Mouse (Mus musculus): ENCODE measurements around the gene Syn3. TPM values are rescaled to one million over a fixed set of nuclear protein-coding genes. Genes with fewer than 3 reads are reported as not detected.

Syn3 gene
- polyA plus RNA-seq, 1 experiment, result 0.84 TPM

DNA sequence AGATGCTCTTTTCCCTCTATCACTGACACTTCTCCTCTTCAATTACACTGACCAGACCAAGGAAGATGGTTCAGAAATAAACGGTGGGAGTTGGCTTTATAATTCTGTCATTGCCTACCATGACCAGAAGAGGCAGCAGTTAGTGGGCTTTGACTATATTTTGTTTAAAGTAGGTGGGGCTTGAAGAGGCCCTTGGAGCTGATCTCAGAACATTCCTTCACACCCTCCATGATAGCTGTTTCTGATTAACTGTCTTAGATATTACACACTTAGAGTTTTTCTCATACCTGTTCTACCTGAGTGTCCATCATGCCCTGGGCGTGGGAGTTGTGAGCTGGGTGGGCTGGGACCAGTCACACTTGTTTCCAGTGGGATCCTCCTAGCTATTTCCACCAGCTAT is 170.0 kb downstream of the Syn3 start:
- no peaks in the 10 kb centered on the region for H3K36me3 ChIP-seq (ENCODE audit: control insufficient read depth, insufficient read depth, low read length)
- H3K27me3 ChIP-seq (ENCODE audit: control insufficient read depth, insufficient read depth, low read length), result no peaks in the 10 kb centered on the region
- WGBS, result 73% methylated on average over 2 of the region's 2 CpGs
- no peaks in the 10 kb centered on the region for H3K4me1 ChIP-seq (replicated peaks; ENCODE audit: control insufficient read depth, insufficient read depth, low read length)
- no peak overlapping the region for H3K27ac ChIP-seq (ENCODE audit: control insufficient read depth, insufficient read depth, low read length)
- DNase-seq, result no peak
- TF ChIP-seq POLR2A (IDR thresholded peaks at IDR 0.05; ENCODE audit: control insufficient read depth, extremely low read depth, insufficient read depth, low read length, poor library complexity), result no peak
- no peak for TF ChIP-seq CTCF (IDR thresholded peaks at IDR 0.05; ENCODE audit: borderline replicate concordance, control insufficient read depth, extremely low read depth, insufficient read depth, low read length, poor library complexity)
- H3K4me3 ChIP-seq (ENCODE audit: control insufficient read depth, insufficient read depth, low read length), result no peak overlapping the region

DNA sequence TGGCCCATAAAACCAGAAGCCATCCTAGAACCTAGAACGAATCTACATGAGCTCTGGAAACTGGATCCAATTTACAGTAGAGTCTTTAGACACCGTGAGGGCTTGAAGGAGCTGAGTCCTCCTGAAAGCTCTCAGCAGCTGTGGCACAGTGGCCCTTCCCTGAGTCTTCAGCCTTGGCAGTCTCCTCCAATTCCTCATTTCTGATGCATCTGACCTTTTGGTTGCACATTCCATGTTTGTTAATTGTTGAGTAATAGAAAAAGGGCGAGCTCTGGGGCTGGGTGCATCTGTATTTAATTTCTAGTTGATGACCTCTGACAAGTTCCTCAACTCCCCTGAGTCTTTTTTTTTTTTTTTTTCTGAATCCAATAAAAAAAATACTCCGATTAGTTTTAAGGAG is 170.6 kb downstream of the Syn3 start:
- Histone ChIP-seq H3K27ac (ENCODE audit: control insufficient read depth, insufficient read depth, low read length) (no peak overlapping the region), H3K4me1 (replicated peaks; ENCODE audit: control insufficient read depth, insufficient read depth, low read length) (no peaks in the 10 kb centered on the region)

DNA sequence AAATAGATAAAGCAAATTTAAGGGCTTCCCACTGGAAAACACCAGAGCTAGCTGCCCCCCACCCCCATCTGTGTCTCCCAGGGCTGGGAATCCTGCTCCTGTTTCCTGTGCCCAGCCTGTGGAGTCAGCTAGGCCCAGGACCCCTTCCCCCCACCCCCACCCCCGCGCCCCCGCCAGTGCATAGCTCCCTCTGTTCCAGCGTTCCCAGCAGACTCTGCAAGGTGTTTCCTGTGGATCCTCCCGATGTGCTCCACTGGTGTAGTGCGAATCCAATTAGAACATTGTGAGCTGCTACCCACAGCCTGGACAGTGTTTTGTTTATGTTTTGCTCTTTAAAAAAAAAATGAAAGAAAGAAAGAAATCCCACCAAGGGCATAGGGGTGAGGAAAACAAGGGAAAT is 173.4 kb downstream of the Syn3 start:
- 71% methylated on average over 6 of the region's 6 CpGs for WGBS
- no peak for TF ChIP-seq CTCF (IDR thresholded peaks at IDR 0.05; ENCODE audit: borderline replicate concordance, control insufficient read depth, extremely low read depth, insufficient read depth, low read length, poor library complexity)
- no peak for TF ChIP-seq POLR2A (IDR thresholded peaks at IDR 0.05; ENCODE audit: control insufficient read depth, extremely low read depth, insufficient read depth, low read length, poor library complexity)
- Histone ChIP-seq H3K27ac (ENCODE audit: control insufficient read depth, insufficient read depth, low read length) (no peak overlapping the region), H3K4me3 (ENCODE audit: control insufficient read depth, insufficient read depth, low read length) (no peak overlapping the region), H3K4me1 (replicated peaks; ENCODE audit: control insufficient read depth, insufficient read depth, low read length) (no peaks in the 10 kb centered on the region), H3K27me3 (ENCODE audit: control insufficient read depth, insufficient read depth, low read length) (no peaks in the 10 kb centered on the region), H3K36me3 (ENCODE audit: control insufficient read depth, insufficient read depth, low read length) (no peaks in the 10 kb centered on the region)
- DNase-seq, result no peak

More for the DNA sequence above, 170.6 kb downstream of the Syn3 start:
- DNase-seq, result no peak
- no peak overlapping the region for H3K4me3 ChIP-seq (ENCODE audit: control insufficient read depth, insufficient read depth, low read length)
- 86% methylated on average over 4 of the region's 4 CpGs for WGBS
- no peaks in the 10 kb centered on the region for H3K36me3 ChIP-seq (ENCODE audit: control insufficient read depth, insufficient read depth, low read length)
- TF ChIP-seq POLR2A (IDR thresholded peaks at IDR 0.05; ENCODE audit: control insufficient read depth, extremely low read depth, insufficient read depth, low read length, poor library complexity) (no peak), CTCF (IDR thresholded peaks at IDR 0.05; ENCODE audit: borderline replicate concordance, control insufficient read depth, extremely low read depth, insufficient read depth, low read length, poor library complexity) (no peak)
- H3K27me3 ChIP-seq (ENCODE audit: control insufficient read depth, insufficient read depth, low read length), result no peaks in the 10 kb centered on the region

DNA sequence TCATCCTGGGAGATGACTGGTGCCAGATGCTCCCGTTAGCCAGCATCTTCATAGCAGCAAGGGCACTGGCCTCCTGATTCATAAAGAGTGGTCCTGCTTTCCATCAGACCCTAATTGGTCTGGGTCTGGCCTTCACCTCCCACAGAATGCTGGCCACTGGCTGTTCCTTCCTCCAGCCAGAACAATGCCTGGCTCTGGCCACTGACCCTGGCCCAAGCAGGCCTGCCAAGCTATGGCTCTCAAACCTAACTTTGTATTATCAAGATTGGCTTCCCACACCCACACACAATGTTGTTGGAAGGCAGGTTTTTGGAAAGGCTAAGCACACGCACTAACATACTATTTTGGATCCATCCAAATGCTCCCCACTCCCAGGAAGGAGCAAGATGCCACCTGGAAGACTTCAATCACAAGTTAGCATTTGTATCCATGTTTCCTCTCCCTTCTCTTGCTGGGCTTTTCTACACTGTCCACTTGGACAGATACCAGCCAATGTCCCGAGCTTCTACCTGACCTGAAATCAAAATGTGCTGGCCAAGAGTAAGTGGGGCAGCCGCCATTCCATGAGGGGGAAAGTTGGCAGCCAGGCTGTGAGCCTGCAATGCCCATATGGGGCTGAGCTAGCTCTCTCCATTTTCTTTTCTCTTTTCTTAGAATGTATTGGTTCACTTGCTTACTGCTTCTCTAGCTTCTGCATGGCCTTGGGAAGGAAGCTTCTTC is 175.3 kb downstream of the Syn3 start:
- WGBS, result 89% methylated on average over 4 of the region's 4 CpGs
- Histone ChIP-seq H3K27me3 (ENCODE audit: control insufficient read depth, insufficient read depth, low read length) (no peaks in the 10 kb centered on the region), H3K27ac (ENCODE audit: control insufficient read depth, insufficient read depth, low read length) (no peak overlapping the region), H3K4me1 (replicated peaks; ENCODE audit: control insufficient read depth, insufficient read depth, low read length) (no peaks in the 10 kb centered on the region), H3K36me3 (ENCODE audit: control insufficient read depth, insufficient read depth, low read length) (no peaks in the 10 kb centered on the region), H3K4me3 (ENCODE audit: control insufficient read depth, insufficient read depth, low read length) (no peak overlapping the region)
- DNase-seq, result no peak
- TF ChIP-seq CTCF (IDR thresholded peaks at IDR 0.05; ENCODE audit: borderline replicate concordance, control insufficient read depth, extremely low read depth, insufficient read depth, low read length, poor library complexity) (no peak), POLR2A (IDR thresholded peaks at IDR 0.05; ENCODE audit: control insufficient read depth, extremely low read depth, insufficient read depth, low read length, poor library complexity) (no peak)

DNA sequence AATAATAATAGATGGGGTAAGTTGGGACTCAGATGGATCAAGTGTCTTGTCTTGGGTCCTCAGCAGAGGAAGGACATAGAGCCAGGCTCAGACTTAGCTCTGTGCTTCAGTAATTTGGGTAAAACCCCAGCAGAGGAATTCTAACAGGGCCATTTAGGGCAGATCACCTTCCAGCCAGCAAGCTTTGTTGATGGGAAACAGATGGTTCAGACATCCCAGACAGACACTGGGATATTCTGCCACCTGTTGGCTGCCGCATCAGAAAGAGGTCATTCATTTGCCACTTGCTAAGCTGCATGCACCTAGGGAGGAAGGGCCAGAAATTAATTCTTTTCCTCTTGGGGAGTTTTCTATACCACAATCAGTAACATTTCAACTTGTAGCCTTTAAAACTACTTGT is 176.7 kb downstream of the Syn3 start:
- Histone ChIP-seq H3K4me1 (replicated peaks; ENCODE audit: control insufficient read depth, insufficient read depth, low read length) (no peaks in the 10 kb centered on the region), H3K27me3 (ENCODE audit: control insufficient read depth, insufficient read depth, low read length) (no peaks in the 10 kb centered on the region), H3K4me3 (ENCODE audit: control insufficient read depth, insufficient read depth, low read length) (no peak overlapping the region), H3K27ac (ENCODE audit: control insufficient read depth, insufficient read depth, low read length) (no peak overlapping the region), H3K36me3 (ENCODE audit: control insufficient read depth, insufficient read depth, low read length) (no peaks in the 10 kb centered on the region)
- TF ChIP-seq CTCF (IDR thresholded peaks at IDR 0.05; ENCODE audit: borderline replicate concordance, control insufficient read depth, extremely low read depth, insufficient read depth, low read length, poor library complexity) (no peak), POLR2A (IDR thresholded peaks at IDR 0.05; ENCODE audit: control insufficient read depth, extremely low read depth, insufficient read depth, low read length, poor library complexity) (no peak)
- WGBS, result 89% methylated on average over 1 of the region's 1 CpGs
- DNase-seq, result no peak

DNA sequence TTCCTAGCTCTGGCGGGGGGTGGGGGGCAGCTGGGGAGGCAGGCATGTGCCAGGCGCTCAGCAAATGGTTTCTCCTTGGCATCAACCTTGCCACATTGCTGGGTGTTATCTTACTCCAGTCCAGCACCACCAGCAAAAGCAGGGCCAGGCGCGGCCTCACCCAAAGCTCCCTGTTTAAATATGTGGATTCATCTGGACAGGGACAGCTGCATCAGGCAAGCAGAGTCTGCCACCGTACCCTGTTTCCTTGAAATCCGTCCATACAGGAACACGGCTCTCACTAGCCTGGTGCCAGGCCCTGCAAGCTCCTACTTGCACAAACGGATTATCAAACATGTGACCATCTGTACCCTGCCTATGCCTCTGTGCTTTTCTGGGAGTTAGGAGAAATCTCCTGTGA is 177.5 kb downstream of the Syn3 start:
- H3K27me3 ChIP-seq (ENCODE audit: control insufficient read depth, insufficient read depth, low read length), result no peaks in the 10 kb centered on the region
- no peak overlapping the region for H3K4me3 ChIP-seq (ENCODE audit: control insufficient read depth, insufficient read depth, low read length)
- no peak for TF ChIP-seq CTCF (IDR thresholded peaks at IDR 0.05; ENCODE audit: borderline replicate concordance, control insufficient read depth, extremely low read depth, insufficient read depth, low read length, poor library complexity)
- no peak for TF ChIP-seq POLR2A (IDR thresholded peaks at IDR 0.05; ENCODE audit: control insufficient read depth, extremely low read depth, insufficient read depth, low read length, poor library complexity)
- no peak for DNase-seq
- H3K4me1 ChIP-seq (replicated peaks; ENCODE audit: control insufficient read depth, insufficient read depth, low read length), result no peaks in the 10 kb centered on the region; the same call in 1 of the 2 replicates
- 92% methylated on average over 8 of the region's 8 CpGs for WGBS
- H3K36me3 ChIP-seq (ENCODE audit: control insufficient read depth, insufficient read depth, low read length), result no peaks in the 10 kb centered on the region
- no peak overlapping the region for H3K27ac ChIP-seq (ENCODE audit: control insufficient read depth, insufficient read depth, low read length)

Data from thymus, adult 2 months (tissue).